Mouse (Mus musculus): ENCODE results near the gene Cdkn2aip. TPM values are rescaled to one million over a fixed set of nuclear protein-coding genes. Genes with fewer than 3 reads are reported as not detected.

Gene Cdkn2aip
- total RNA-seq, 4 experiments from 2014 or later: 14.5 to 16.8 (median 16.2) TPM

- no peak for DNase-seq (ENCODE audit: low spot score in 2 of 2)
Observed at GRCm38 (mm10) chr8:47659463-47659862, 54.3 kb downstream of the Cdkn2aip start.

Other genes starting within 250 kb of the Cdkn2aip start
- gene Trappc11, start 180.5 kb downstream of the Cdkn2aip start, total RNA-seq (2022): 10 to 100 TPM; 48.4 to 63.1 (median 56.6) TPM
- 10 to 100 TPM; 28.5 to 36.5 (median 31.8) TPM for gene Rwdd4a, start 180.3 kb downstream of the Cdkn2aip start, total RNA-seq (2022)
- gene Ing2, start 38.4 kb downstream of the Cdkn2aip start, total RNA-seq (2022): 10 to 100 TPM; 31.9 to 36.6 (median 35.7) TPM
- not detected for gene Cldn24, start 108.2 kb upstream of the Cdkn2aip start, total RNA-seq (2022)
- 1 to 10 TPM; 2.3 to 4.4 (median 2.9) TPM for gene Cldn22, start 110.5 kb upstream of the Cdkn2aip start, total RNA-seq (2022)

Data from layer of hippocampus, adult 8-10 months (tissue).